Mouse (Mus musculus) forebrain, embryonic 10.5 days (tissue): ENCODE measurements around the gene Pafah1b2. TPM values are rescaled to one million over a fixed set of nuclear protein-coding genes. Genes with fewer than 3 reads are reported as not detected.
A peak's percentile ranks its signal among the peaks of the same experiment; 100 is the strongest.

Experiments used
- DNase-seq: peaks from one replicate; pipeline ENCODE4 v3.0.0-alpha.2; 2017; ENCODE audit warnings: low spot score; ENCODE audit errors: extremely low spot score
- H3K27ac ChIP-seq: fragments of 300-500 bp; sonication (generic); 2 replicates; pipeline ENCODE4 v1.5.1; 2016; ENCODE audit warnings: mild to moderate bottlenecking
- H3K27me3 ChIP-seq: fragments of 300-500 bp; sonication (generic); 2 replicates; pipeline ENCODE4 v1.6.1; 2016; ENCODE audit warnings: mild to moderate bottlenecking; ENCODE audit not compliant: poor library complexity, severe bottlenecking
- H3K36me3 ChIP-seq: fragments of 300-500 bp; sonication (generic); replicated peaks from 2 replicates; pipeline ENCODE4 v1.6.1; 2016; ENCODE audit warnings: mild to moderate bottlenecking, moderate library complexity
- H3K4me1 ChIP-seq: fragments of 300-500 bp; sonication (generic); 2 replicates; pipeline ENCODE4 v1.6.1; 2016
- H3K4me3 ChIP-seq: fragments of 300-500 bp; sonication (generic); 2 replicates; pipeline ENCODE4 v1.5.1; 2016; ENCODE audit warnings: mild to moderate bottlenecking, moderate library complexity
- H3K9me3 ChIP-seq: fragments of 300-500 bp; sonication (generic); 2 replicates; pipeline ENCODE4 v1.6.1; 2016; ENCODE audit warnings: mild to moderate bottlenecking, moderate library complexity
- WGBS: fragments of 180-500 bp; shearing (Covaris S2); methylation state at CpG from one replicate; pipeline ENCODE4 v1.1.7; 2016; 5-methylcytosine and 5-hydroxymethylcytosine counted together
- polyA plus RNA-seq: library from polyadenylated mRNA; unstranded; fragments of >200 nt; fragmentation: Nextera tagmentation; extraction: Ambion mirVana; gene quantifications from 2 replicates; pipeline ENCODE4 v1.2.1, GENCODE M21; 2016

The Pafah1b2 gene
- polyA plus RNA-seq, 1 experiment from 2014 or later: 279 TPM

- Histone ChIP-seq H3K36me3 (peaks cover 94% of the 10 kb centered on the region), H3K27ac (no peak overlapping the region), H3K9me3 (no peaks in the 10 kb centered on the region), H3K4me3 (no peak overlapping the region), H3K4me1 (peaks cover 5% of the 10 kb centered on the region; the same call in 1 of the 2 replicates), H3K27me3 (no peaks in the 10 kb centered on the region)
- DNase-seq: no peak
- WGBS: 90% methylated on average over 8 of the region's 8 CpGs
Observed at GRCm38 (mm10) chr9:45942916-45943315, 69.6 kb downstream of the Pafah1b2 start.

GRCm38 (mm10) chr9:45942464-45942863 is 70.0 kb downstream of the Pafah1b2 start:
- WGBS: 92% methylated on average over 16 of the region's 16 CpGs
- Histone ChIP-seq H3K36me3 (peaks cover 92% of the 10 kb centered on the region), H3K9me3 (no peaks in the 10 kb centered on the region), H3K27ac (no peak overlapping the region), H3K4me1 (peaks cover 5% of the 10 kb centered on the region; the same call in 1 of the 2 replicates), H3K4me3 (no peak overlapping the region), H3K27me3 (no peaks in the 10 kb centered on the region)
- DNase-seq: no peak

- Histone ChIP-seq H3K27me3 (peaks cover under 1% of the 10 kb centered on the region; the same call in 1 of the 2 replicates), H3K9me3 (no peaks in the 10 kb centered on the region), H3K4me3 (no peak overlapping the region), H3K4me1 (peaks cover 6% of the 10 kb centered on the region), H3K36me3 (peaks cover 83% of the 10 kb centered on the region), H3K27ac (no peak overlapping the region)
- WGBS: 60% methylated on average over 18 of the region's 18 CpGs
- DNase-seq: no peak
Observed at GRCm38 (mm10) chr9:45941329-45941888, 71.1 kb downstream of the Pafah1b2 start.

GRCm38 (mm10) chr9:45939794-45940193 is 72.7 kb downstream of the Pafah1b2 start:
- Histone ChIP-seq H3K4me3 (no peak overlapping the region), H3K36me3 (peaks cover 66% of the 10 kb centered on the region), H3K27ac (no peak overlapping the region), H3K9me3 (no peaks in the 10 kb centered on the region), H3K27me3 (peaks cover 14% of the 10 kb centered on the region), H3K4me1 (peaks cover 18% of the 10 kb centered on the region)
- 92% methylated on average over 6 of the region's 6 CpGs for WGBS
- DNase-seq: no peak

GRCm38 (mm10) chr9:45938952-45939637 is 73.4 kb downstream of the Pafah1b2 start:
- no peak for DNase-seq
- no peaks in the 10 kb centered on the region for H3K9me3 ChIP-seq
- no peak overlapping the region for H3K27ac ChIP-seq
- peaks cover 18% of the 10 kb centered on the region for H3K4me1 ChIP-seq
- peaks cover 14% of the 10 kb centered on the region for H3K27me3 ChIP-seq
- WGBS: 90% methylated on average over 15 of the region's 15 CpGs
- H3K4me3 ChIP-seq: no peak overlapping the region
- H3K36me3 ChIP-seq: peaks cover 59% of the 10 kb centered on the region

GRCm38 (mm10) chr9:45938088-45938487 is 74.4 kb downstream of the Pafah1b2 start:
- Histone ChIP-seq H3K4me3 (no peak overlapping the region), H3K4me1 (peaks cover 18% of the 10 kb centered on the region), H3K9me3 (no peaks in the 10 kb centered on the region), H3K36me3 (peaks cover 49% of the 10 kb centered on the region), H3K27me3 (peaks cover 14% of the 10 kb centered on the region), H3K27ac (no peak overlapping the region)
- 94% methylated on average over 8 of the region's 8 CpGs for WGBS
- no peak for DNase-seq

- H3K27me3 ChIP-seq: peaks cover 14% of the 10 kb centered on the region
Observed at GRCm38 (mm10) chr9:45936883-45937282, 75.6 kb downstream of the Pafah1b2 start.

GRCm38 (mm10) chr9:45935628-45936210 is 76.8 kb downstream of the Pafah1b2 start, which contains the start of gene Tagln:
Gene Tagln (minus strand): TSS chr9:45936058.
- Histone ChIP-seq H3K36me3 (peaks cover 35% of the 10 kb centered on the region), H3K27ac (peak within 1 kb of the TSS; percentile 67), H3K9me3 (no peaks in the 10 kb centered on the region), H3K4me3 (peak within 1 kb of the TSS; percentile 36), H3K4me1 (peaks cover 13% of the 10 kb centered on the region), H3K27me3 (peaks cover 14% of the 10 kb centered on the region)
- peak; percentile 23 for DNase-seq
- 8% methylated on average over 21 of the region's 21 CpGs for WGBS

More at GRCm38 (mm10) chr9:45936883-45937282, 75.6 kb downstream of the Pafah1b2 start:
- 26% methylated on average over 3 of the region's 3 CpGs for WGBS
- peaks cover 37% of the 10 kb centered on the region for H3K36me3 ChIP-seq
- DNase-seq: peak; percentile 49
- no peak overlapping the region for H3K4me3 ChIP-seq
- no peak overlapping the region; the same call in 1 of the 2 replicates for H3K27ac ChIP-seq
- peaks cover 18% of the 10 kb centered on the region for H3K4me1 ChIP-seq
- H3K9me3 ChIP-seq: no peaks in the 10 kb centered on the region

GRCm38 (mm10) chr9:45932571-45933415 is 79.7 kb downstream of the Pafah1b2 start:
- Histone ChIP-seq H3K4me3 (no peak overlapping the region), H3K9me3 (no peaks in the 10 kb centered on the region), H3K27me3 (peaks cover 14% of the 10 kb centered on the region), H3K27ac (no peak overlapping the region), H3K36me3 (peaks cover 37% of the 10 kb centered on the region), H3K4me1 (peaks cover 13% of the 10 kb centered on the region)
- no peak for DNase-seq
- WGBS: 85% methylated on average over 11 of the region's 11 CpGs

- Histone ChIP-seq H3K27ac (no peak overlapping the region), H3K27me3 (peaks cover 14% of the 10 kb centered on the region), H3K9me3 (no peaks in the 10 kb centered on the region), H3K4me1 (peaks cover 13% of the 10 kb centered on the region), H3K36me3 (peaks cover 43% of the 10 kb centered on the region), H3K4me3 (no peak overlapping the region)
- WGBS: 70% methylated on average over 1 of the region's 1 CpGs
- no peak for DNase-seq
Observed at GRCm38 (mm10) chr9:45931958-45932357, 80.5 kb downstream of the Pafah1b2 start.

- no peak for DNase-seq
- no peaks in the 10 kb centered on the region for H3K4me1 ChIP-seq
- peaks cover 59% of the 10 kb centered on the region for H3K36me3 ChIP-seq
- WGBS: 88% methylated on average over 5 of the region's 5 CpGs
- H3K27ac ChIP-seq: no peak overlapping the region
- no peaks in the 10 kb centered on the region for H3K27me3 ChIP-seq
- no peaks in the 10 kb centered on the region for H3K9me3 ChIP-seq
- H3K4me3 ChIP-seq: no peak overlapping the region
Observed at GRCm38 (mm10) chr9:45929285-45929684, 83.2 kb downstream of the Pafah1b2 start.

GRCm38 (mm10) chr9:45919895-45920294 is 92.6 kb downstream of the Pafah1b2 start:
- Histone ChIP-seq H3K9me3 (no peaks in the 10 kb centered on the region), H3K27me3 (no peaks in the 10 kb centered on the region), H3K36me3 (peaks cover 65% of the 10 kb centered on the region), H3K27ac (no peak overlapping the region), H3K4me1 (no peaks in the 10 kb centered on the region), H3K4me3 (no peak overlapping the region)
- 59% methylated on average over 1 of the region's 1 CpGs for WGBS
- DNase-seq: no peak
